Mouse (Mus musculus): ENCODE measurements around the gene Rbfox1.

GRCm38 (mm10) chr16:7451193-7451592, 1566.0 kb downstream of the Rbfox1 start:
- no peak for TF ChIP-seq POLR2A (IDR thresholded peaks at IDR 0.05; ENCODE audit: borderline replicate concordance, extremely low read depth, insufficient read depth, insufficient read length, poor library complexity, severe bottlenecking)
- TF ChIP-seq CTCF (IDR thresholded peaks at IDR 0.05; ENCODE audit: borderline replicate concordance, extremely low read depth, insufficient read depth, insufficient read length): no peak

Measured in brain, embryonic 14.5 days (tissue).